Mouse (Mus musculus) liver, embryonic 16.5 days (tissue): ENCODE results near the gene Dhdds. TPM values are rescaled to one million over a fixed set of nuclear protein-coding genes. Genes with fewer than 3 reads are reported as not detected.
"Not testable (repeated sequence)": the region's sequence is repeated elsewhere in the genome, so short reads cannot be mapped to it uniquely, and the experiment has no call there.

ENCODE experiments used
- ATAC-seq: fragments of 200-750 bp; cut with Nextera tagmentation; 2 replicates; pipeline ENCODE4 v1.8.0; 2017; ENCODE audit warnings: low read depth, mild to moderate bottlenecking, moderate number of reproducible peaks, moderate library complexity
- H3K27ac ChIP-seq: fragments of 300-500 bp; sonication (generic); 2 replicates; pipeline ENCODE4 v1.5.1; 2014; ENCODE audit warnings: mild to moderate bottlenecking, low read length
- H3K27me3 ChIP-seq: fragments of 300-500 bp; sonication (generic); 2 replicates; pipeline ENCODE4 v1.6.1; 2014; ENCODE audit warnings: low read depth, low read length, mixed read lengths; ENCODE audit not compliant: control insufficient read depth, insufficient read depth
- H3K36me3 ChIP-seq: fragments of 300-500 bp; sonication (generic); 2 replicates; pipeline ENCODE4 v1.6.1; 2014; ENCODE audit warnings: mild to moderate bottlenecking; ENCODE audit not compliant: control insufficient read depth, insufficient read depth
- H3K4me1 ChIP-seq: fragments of 300-500 bp; sonication (generic); 2 replicates; pipeline ENCODE4 v1.6.1; 2014; ENCODE audit warnings: low read depth, low read length, mixed read lengths; ENCODE audit not compliant: control insufficient read depth
- H3K4me2 ChIP-seq: fragments of 300-500 bp; sonication (generic); 2 replicates; pipeline ENCODE4 v1.6.1; 2014; ENCODE audit warnings: low read depth, low read length, mixed read lengths
- H3K4me3 ChIP-seq: fragments of 300-500 bp; sonication (generic); 2 replicates; pipeline ENCODE4 v1.5.1; 2014; ENCODE audit warnings: low read depth, mild to moderate bottlenecking, low read length
- H3K9ac ChIP-seq: fragments of 300-500 bp; sonication (generic); 2 replicates; pipeline ENCODE4 v1.6.1; 2014; ENCODE audit warnings: low read depth, low read length
- H3K9me3 ChIP-seq: fragments of 300-500 bp; sonication (generic); replicated peaks from 2 replicates; pipeline ENCODE4 v1.6.1; 2016; ENCODE audit warnings: low read length; ENCODE audit not compliant: control insufficient read depth
- WGBS: fragments of 180-500 bp; shearing (Covaris S2); extraction: QIAGEN DNeasy Blood & Tissue Kit; methylation state at CpG from one replicate; pipeline ENCODE4 v1.1.7; 2014; ENCODE audit not compliant: insufficient replicate concordance; 5-methylcytosine and 5-hydroxymethylcytosine counted together
- polyA plus RNA-seq: library from polyadenylated mRNA; unstranded; fragments of >200 nt; fragmentation: Nextera tagmentation; extraction: Ambion mirVana; gene quantifications from 2 replicates; pipeline ENCODE4 v1.2.1, GENCODE M21; 2015

Gene Dhdds
- polyA plus RNA-seq, 1 experiment from 2014 or later: 20.2 TPM

DNA sequence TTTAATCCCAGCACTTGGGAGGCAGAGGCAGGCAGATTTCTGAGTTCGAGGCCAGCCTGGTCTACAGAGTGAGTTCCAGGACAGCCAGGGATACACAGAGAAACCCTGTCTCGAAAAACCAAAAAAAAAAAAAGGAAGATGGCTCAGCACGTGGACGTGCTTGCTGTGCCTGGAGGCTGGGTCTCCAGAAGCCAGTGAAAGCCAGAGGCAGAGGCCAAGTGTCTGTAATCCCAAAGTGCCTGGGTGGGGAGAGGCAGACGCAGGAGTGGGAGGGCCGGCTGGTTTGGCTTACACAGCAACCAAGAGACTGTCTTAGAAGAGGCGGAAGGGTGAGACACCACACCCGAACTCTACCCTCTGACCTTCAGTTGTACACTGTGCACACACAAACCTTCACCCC is 12.4 kb downstream of the Dhdds start:
- 84% methylated on average over 8 of the region's 8 CpGs for WGBS
- not testable (repeated sequence) for H3K9ac ChIP-seq, H3K4me3 ChIP-seq, H3K27me3 ChIP-seq, H3K9me3 ChIP-seq, H3K4me1 ChIP-seq, ATAC-seq, H3K27ac ChIP-seq, H3K4me2 ChIP-seq
- peaks cover 14% of the 10 kb centered on the region for H3K36me3 ChIP-seq

DNA sequence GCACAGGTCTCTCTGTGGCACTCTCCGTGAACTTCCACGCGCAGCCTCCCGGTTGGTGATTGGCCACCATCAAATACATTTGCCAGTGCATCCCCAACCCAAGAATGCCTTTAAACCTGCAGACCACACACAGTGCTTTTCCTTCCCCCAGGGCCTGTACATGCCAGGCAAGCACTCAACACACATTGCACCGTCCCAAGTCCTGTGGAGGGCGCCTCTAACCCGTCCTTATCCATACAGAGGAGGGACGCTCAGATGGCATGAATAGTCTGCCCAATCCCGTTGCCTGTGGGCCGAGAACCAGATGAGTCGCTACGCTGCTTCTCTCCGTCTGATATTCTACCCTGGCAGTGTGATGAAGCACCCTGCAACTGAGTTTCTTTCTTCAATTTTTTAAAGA is 17.8 kb downstream of the Dhdds start:
- 85% methylated on average over 13 of the region's 13 CpGs for WGBS
- Histone ChIP-seq H3K27me3 (no peaks in the 10 kb centered on the region), H3K4me2 (no peak overlapping the region), H3K36me3 (peaks cover 11% of the 10 kb centered on the region), H3K9ac (no peak overlapping the region), H3K9me3 (no peaks in the 10 kb centered on the region), H3K27ac (no peak overlapping the region), H3K4me1 (no peaks in the 10 kb centered on the region), H3K4me3 (no peak overlapping the region)
- no peak for ATAC-seq

DNA sequence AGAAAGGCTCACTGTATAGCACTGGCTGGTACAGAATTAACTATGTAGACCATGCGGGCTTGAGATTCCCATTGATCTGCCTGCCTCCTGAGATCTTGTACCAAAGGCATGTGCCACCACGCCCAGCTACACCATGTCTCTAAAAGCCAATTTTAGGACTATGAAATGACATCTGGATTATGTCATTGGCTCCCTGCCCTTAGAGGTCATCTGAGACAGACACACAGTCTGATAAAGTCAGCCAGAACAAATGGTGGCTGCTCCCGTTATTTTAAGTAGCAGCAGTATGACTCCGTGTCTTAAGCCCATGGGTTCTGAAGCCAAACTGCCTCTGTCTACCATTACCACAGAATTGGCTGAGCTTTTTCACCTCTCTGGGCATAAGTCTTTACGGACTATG is 20.2 kb downstream of the Dhdds start:
- H3K27ac ChIP-seq: no peak overlapping the region
- peaks cover 11% of the 10 kb centered on the region for H3K36me3 ChIP-seq
- H3K4me1 ChIP-seq: no peaks in the 10 kb centered on the region
- 66% methylated on average over 5 of the region's 5 CpGs for WGBS
- no peaks in the 10 kb centered on the region for H3K9me3 ChIP-seq
- no peak overlapping the region for H3K9ac ChIP-seq
- H3K4me2 ChIP-seq: no peak overlapping the region
- no peak for ATAC-seq
- H3K27me3 ChIP-seq: no peaks in the 10 kb centered on the region
- no peak overlapping the region for H3K4me3 ChIP-seq

DNA sequence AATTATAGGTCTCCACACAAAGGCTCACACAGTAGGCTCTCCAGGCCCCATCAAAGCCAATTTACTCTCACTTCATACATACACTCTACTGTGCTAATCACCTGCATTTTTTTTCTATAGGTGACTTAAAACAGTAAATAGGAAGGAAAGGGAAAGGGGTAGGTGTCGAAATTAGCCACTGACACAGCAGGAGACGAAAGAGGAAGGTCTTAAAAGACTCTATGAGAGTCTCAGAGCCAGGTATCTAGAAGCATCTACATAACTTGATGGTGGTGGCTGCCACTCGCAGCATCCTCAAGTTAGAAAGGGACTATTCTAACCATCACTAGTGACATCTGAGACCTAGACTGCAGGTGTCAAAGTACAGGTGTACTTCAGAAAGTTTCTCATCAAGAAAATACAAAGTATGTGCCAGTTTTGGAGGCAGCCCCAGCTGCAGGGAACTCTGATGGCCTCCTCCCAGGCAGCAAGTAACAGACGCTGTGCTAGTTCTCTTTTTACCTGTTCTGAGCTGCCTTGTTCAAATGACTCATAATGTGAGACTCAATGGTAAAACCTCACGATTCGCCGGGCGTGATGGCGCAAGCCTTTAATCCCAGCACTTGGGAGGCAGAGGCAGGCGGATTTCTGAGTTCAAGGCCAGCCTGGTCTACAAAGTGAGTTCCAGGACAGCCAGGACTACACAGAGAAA is 22.6 kb downstream of the Dhdds start:
- H3K9ac ChIP-seq: no peak overlapping the region
- no peak overlapping the region for H3K4me3 ChIP-seq
- 78% methylated on average over 10 of the region's 10 CpGs for WGBS
- no peak for ATAC-seq
- no peaks in the 10 kb centered on the region for H3K9me3 ChIP-seq
- H3K27me3 ChIP-seq: no peaks in the 10 kb centered on the region
- H3K4me1 ChIP-seq: no peaks in the 10 kb centered on the region
- H3K4me2 ChIP-seq: no peak overlapping the region
- H3K27ac ChIP-seq: peak overlapping the region; percentile 34; the same call in 1 of the 2 replicates
- H3K36me3 ChIP-seq: peaks cover 11% of the 10 kb centered on the region

DNA sequence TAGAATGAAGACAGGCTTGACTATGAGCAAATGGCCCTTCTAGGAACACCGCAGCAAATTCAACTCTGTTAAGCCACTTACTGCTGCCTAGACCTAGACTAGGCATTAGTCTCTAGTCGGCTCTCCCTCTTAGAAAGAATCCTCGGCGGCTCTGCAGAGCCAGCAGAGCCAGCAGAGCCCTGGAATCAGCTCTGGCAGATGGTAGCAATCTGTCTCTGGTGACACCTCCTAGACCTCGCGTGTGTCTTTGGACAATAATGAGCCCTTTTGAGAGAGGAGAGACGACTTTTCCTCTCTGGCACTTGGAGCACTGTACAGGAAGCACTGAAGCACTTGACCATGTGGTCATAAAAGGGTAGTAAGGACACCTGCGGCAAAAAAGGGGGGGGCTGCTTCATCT is 29.0 kb downstream of the Dhdds start:
- 79% methylated on average over 8 of the region's 8 CpGs for WGBS
- ATAC-seq: no peak

DNA sequence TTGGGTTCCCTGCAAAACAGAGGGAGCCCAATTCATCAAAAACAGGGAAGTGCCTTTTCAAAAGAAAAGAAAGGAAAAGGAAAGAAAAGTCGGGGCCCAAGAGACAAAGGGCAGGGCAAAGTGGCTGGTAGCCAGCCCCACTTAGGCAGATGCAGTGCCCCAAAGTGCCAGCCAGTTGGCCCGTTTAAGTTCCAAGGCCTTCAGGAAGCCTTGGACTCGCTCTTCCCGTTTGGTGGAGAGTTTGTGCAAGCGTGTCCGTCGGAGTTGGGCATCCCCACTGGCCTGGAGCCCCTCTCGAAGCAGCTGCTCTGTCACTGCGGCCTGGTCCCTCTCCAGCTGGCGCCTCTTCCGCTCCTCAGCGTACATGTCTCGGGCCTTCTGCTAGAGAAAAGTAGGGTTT is 29.8 kb downstream of the Dhdds start:
- H3K27me3 ChIP-seq: no peaks in the 10 kb centered on the region
- 84% methylated on average over 13 of the region's 13 CpGs for WGBS
- no peaks in the 10 kb centered on the region for H3K9me3 ChIP-seq
- peaks cover 6% of the 10 kb centered on the region for H3K36me3 ChIP-seq
- no peak for ATAC-seq
- no peak overlapping the region for H3K9ac ChIP-seq
- H3K27ac ChIP-seq: no peak overlapping the region
- peaks cover 22% of the 10 kb centered on the region for H3K4me1 ChIP-seq
- no peak overlapping the region for H3K4me2 ChIP-seq
- no peak overlapping the region for H3K4me3 ChIP-seq

More for the DNA sequence above, 29.0 kb downstream of the Dhdds start:
- no peak overlapping the region for H3K4me3 ChIP-seq
- no peaks in the 10 kb centered on the region; the same call in 1 of the 2 replicates for H3K36me3 ChIP-seq
- peaks cover 15% of the 10 kb centered on the region for H3K4me1 ChIP-seq
- H3K27ac ChIP-seq: no peak overlapping the region
- H3K9me3 ChIP-seq: no peaks in the 10 kb centered on the region
- H3K9ac ChIP-seq: no peak overlapping the region
- H3K27me3 ChIP-seq: no peaks in the 10 kb centered on the region
- H3K4me2 ChIP-seq: no peak overlapping the region

DNA sequence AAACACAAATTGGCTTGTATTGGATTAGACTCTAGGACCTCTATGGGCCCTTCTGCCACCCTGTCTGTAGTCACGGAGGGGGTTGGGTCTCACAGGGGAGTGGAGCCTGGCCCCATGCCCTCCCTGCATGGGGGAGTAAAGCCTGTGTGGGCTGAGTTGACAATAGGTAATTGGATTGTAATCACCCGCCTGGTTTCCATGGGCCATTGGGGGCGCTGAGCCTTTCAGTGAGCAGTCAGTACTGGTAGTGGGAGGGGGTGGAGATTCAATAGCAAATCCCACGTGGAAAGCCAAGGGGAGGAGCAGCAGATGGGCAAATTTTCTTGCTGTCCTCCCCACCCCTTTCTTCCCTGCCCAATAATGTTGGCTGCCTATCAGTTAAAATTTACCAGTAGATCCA is 30.5 kb downstream of the Dhdds start:
- Histone ChIP-seq H3K4me3 (no peak overlapping the region), H3K4me1 (peaks cover 22% of the 10 kb centered on the region), H3K27ac (no peak overlapping the region), H3K9me3 (no peaks in the 10 kb centered on the region), H3K27me3 (no peaks in the 10 kb centered on the region), H3K9ac (no peak overlapping the region), H3K4me2 (no peak overlapping the region), H3K36me3 (peaks cover 12% of the 10 kb centered on the region)
- WGBS: 62% methylated on average over 4 of the region's 4 CpGs
- no peak for ATAC-seq

DNA sequence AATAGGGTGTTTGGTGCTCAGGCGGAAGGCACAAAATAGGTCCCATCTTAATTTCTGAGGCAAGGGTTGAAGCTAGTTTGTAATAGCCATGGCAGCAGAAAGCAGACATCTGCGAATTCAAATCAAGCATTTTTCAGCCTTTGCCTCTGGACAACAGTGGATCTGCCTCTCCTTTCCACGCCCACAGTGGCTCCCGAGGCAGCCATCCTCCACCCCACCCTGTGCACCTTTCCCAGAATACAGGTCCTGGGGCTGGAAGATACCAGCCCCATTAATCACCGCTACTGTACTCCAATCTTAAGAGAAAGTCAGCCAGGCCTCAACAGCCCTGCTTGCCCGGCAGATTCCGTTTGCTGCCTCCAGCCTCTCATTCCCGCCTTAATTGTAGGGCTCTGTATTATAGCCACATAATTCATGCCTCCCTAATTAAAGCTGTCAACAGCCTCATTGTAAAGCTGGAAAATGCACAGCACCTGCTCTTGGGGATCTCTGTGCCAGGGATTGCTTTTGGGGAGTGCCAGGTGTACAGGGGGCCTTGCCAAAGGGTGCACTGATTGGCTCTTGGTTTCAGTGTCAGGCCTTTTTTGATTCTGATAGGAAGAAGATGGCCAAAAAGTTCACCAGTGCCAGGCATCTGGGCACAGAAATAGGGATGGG is 31.5 kb downstream of the Dhdds start:
- peak overlapping the region; percentile 81 for H3K4me3 ChIP-seq
- peak overlapping the region; percentile 97; the same call in 1 of the 2 replicates for H3K9ac ChIP-seq
- peak overlapping the region; percentile 97 for H3K27ac ChIP-seq
- H3K27me3 ChIP-seq: no peaks in the 10 kb centered on the region
- 65% methylated on average over 8 of the region's 8 CpGs for WGBS
- no peak for ATAC-seq
- peaks cover 15% of the 10 kb centered on the region for H3K36me3 ChIP-seq
- H3K4me2 ChIP-seq: peak overlapping the region; percentile 100; the same call in 1 of the 2 replicates
- peaks cover 22% of the 10 kb centered on the region for H3K4me1 ChIP-seq
- H3K9me3 ChIP-seq: no peaks in the 10 kb centered on the region
